23 mouse cellular contexts compared by ENCODE assay signal in genomic region chr2:160736466-160736865, GRCm38 (mm10). TPM values are rescaled to one million over a fixed set of nuclear protein-coding genes. Genes with fewer than 3 reads are reported as not detected.
DNase-seq lines count a peak whose midpoint lies in the region; ATAC-seq and TF ChIP-seq lines count a peak whose summit lies in the region.
"Had no signal": no experiment of that assay in that cellular context is flagged by ENCODE, and none has a peak within 500 bp of the region (broad histone marks: within the 10 kb centered on the region; RNA-seq: fewer than 3 reads in every experiment).

No protein-coding gene starts in this region.

- H3K4me1 ChIP-seq in heart, embryonic 15.5 days (replicated peaks), result peaks cover 89% of the 10 kb centered on the region
- peaks cover 86% of the 10 kb centered on the region for H3K4me1 ChIP-seq in heart, embryonic 12.5 days (replicated peaks)
- H3K4me1 ChIP-seq in E14TG2a.4 (replicated peaks; ENCODE audit: low read depth, low read length), result peaks cover 95% of the 10 kb centered on the region
- peaks cover 53% of the 10 kb centered on the region for H3K4me1 ChIP-seq in forebrain, embryonic 14.5 days (ENCODE audit: control insufficient read depth, insufficient read depth, low read length)

- WGBS in heart, embryonic 15.5 days, result 82% methylated on average over 3 of the region's 3 CpGs
- WGBS in heart, embryonic 12.5 days, result 93% methylated on average over 3 of the region's 3 CpGs
- WGBS in forebrain, embryonic 14.5 days, result 91% methylated on average over 3 of the region's 3 CpGs

- H3K27me3 ChIP-seq in heart, embryonic 15.5 days, result no peaks in the 10 kb centered on the region
- H3K27me3 ChIP-seq in heart, embryonic 12.5 days (replicated peaks), result no peaks in the 10 kb centered on the region
- no peaks in the 10 kb centered on the region for H3K27me3 ChIP-seq in E14TG2a.4 (ENCODE audit: insufficient read depth, low read length)
- no peaks in the 10 kb centered on the region for H3K27me3 ChIP-seq in forebrain, embryonic 14.5 days (replicated peaks; ENCODE audit: control insufficient read depth, insufficient read depth, low read length)
- H3K27me3 ChIP-seq: intestine, embryonic 15.5 days had no signal

- no peak overlapping the region for H3K9ac ChIP-seq in heart, embryonic 15.5 days
- no peak overlapping the region for H3K9ac ChIP-seq in heart, embryonic 12.5 days
- H3K9ac ChIP-seq in forebrain, embryonic 14.5 days (ENCODE audit: low read length), result no peak overlapping the region
- H3K9ac ChIP-seq: hindbrain, embryonic 14.5 days; intestine, embryonic 15.5 days had no signal

- H3K4me2 ChIP-seq in heart, embryonic 15.5 days, result no peak overlapping the region
- H3K4me2 ChIP-seq in heart, embryonic 12.5 days, result no peak overlapping the region
- H3K4me2 ChIP-seq in forebrain, embryonic 14.5 days (ENCODE audit: low read length), result no peak overlapping the region
- H3K4me2 ChIP-seq: hindbrain, embryonic 14.5 days; intestine, embryonic 15.5 days had no signal

- peak; percentile 87 for DNase-seq in heart, adult 11 months
- DNase-seq in heart, adult 18-20 months, result no peak
- peak; percentile 70 for DNase-seq in R1 (ENCODE audit: low read depth, low spot score)
- no peak for DNase-seq in left cerebral cortex, adult 9 months (ENCODE audit: low spot score in 2 of 2)
- DNase-seq in forebrain, embryonic 14.5 days (ENCODE audit: low spot score), result no peak
- DNase-seq: adrenal gland, adult 2 months; adrenal gland, postnatal 25 days; cerebellum, adult 2 months; cerebellum, postnatal 10 days; gastrocnemius, postnatal 14 days; kidney, adult 18-20 months had no signal

- no peaks in the 10 kb centered on the region for H3K9me3 ChIP-seq in heart, embryonic 15.5 days (replicated peaks)
- H3K9me3 ChIP-seq in heart, embryonic 12.5 days (replicated peaks), result no peaks in the 10 kb centered on the region
- no peaks in the 10 kb centered on the region for H3K9me3 ChIP-seq in E14TG2a.4 (ENCODE audit: low read length)
- H3K9me3 ChIP-seq in forebrain, embryonic 14.5 days (replicated peaks; ENCODE audit: control insufficient read depth, low read length), result no peaks in the 10 kb centered on the region
- H3K9me3 ChIP-seq: embryonic facial prominence, embryonic 10.5 days; forebrain, embryonic 10.5 days; G1E; hindbrain, embryonic 10.5 days; intestine, embryonic 15.5 days had no signal

- ATAC-seq in heart, embryonic 15.5 days (replicated peaks; ENCODE audit: insufficient number of reproducible peaks, insufficient read depth, low FRiP score, low read depth), result no peak
- no peak for ATAC-seq in heart, embryonic 12.5 days (ENCODE audit: insufficient number of reproducible peaks, low FRiP score)
- ATAC-seq in forebrain, embryonic 14.5 days, result no peak
- ATAC-seq: activated CD4-positive, CD25-positive, alpha-beta regulatory T cell, adult 4 months; forebrain, embryonic 16.5 days; intestine, embryonic 15.5 days had no signal

- H3K27ac ChIP-seq in heart, embryonic 15.5 days, result 0 out of 2 replicates have a peak overlapping the region, but pooled peaks have one; percentile 36
- no peak overlapping the region for H3K27ac ChIP-seq in heart, embryonic 12.5 days (ENCODE audit: poor library complexity, severe bottlenecking)
- H3K27ac ChIP-seq in forebrain, embryonic 14.5 days (ENCODE audit: low read depth, low read length), result no peak overlapping the region
- H3K27ac ChIP-seq: embryonic facial prominence, embryonic 10.5 days; forebrain, embryonic 10.5 days; hindbrain, embryonic 10.5 days; hindbrain, embryonic 14.5 days; intestine, embryonic 15.5 days had no signal

- H3K4me3 ChIP-seq in heart, embryonic 15.5 days, result no peak overlapping the region
- no peak overlapping the region for H3K4me3 ChIP-seq in heart, embryonic 12.5 days
- peak overlapping the region; percentile 37 for H3K4me3 ChIP-seq in E14TG2a.4 (replicated peaks; ENCODE audit: low read length)
- no peak overlapping the region for H3K4me3 ChIP-seq in forebrain, embryonic 14.5 days (ENCODE audit: low read depth, low read length)
- H3K4me3 ChIP-seq: embryonic facial prominence, embryonic 10.5 days; erythroblast, embryonic 14.5 days; forebrain, embryonic 10.5 days; hindbrain, embryonic 10.5 days; intestine, embryonic 15.5 days had no signal

- H3K36me3 ChIP-seq in heart, embryonic 15.5 days, result peaks cover 9% of the 10 kb centered on the region; the same call in 1 of the 2 replicates
- H3K36me3 ChIP-seq in heart, embryonic 12.5 days, result peaks cover 34% of the 10 kb centered on the region
- peaks cover 70% of the 10 kb centered on the region for H3K36me3 ChIP-seq in E14TG2a.4 (ENCODE audit: insufficient read depth, low read length)
- H3K36me3 ChIP-seq in forebrain, embryonic 14.5 days (ENCODE audit: control insufficient read depth, insufficient read depth, low read length), result peaks cover 38% of the 10 kb centered on the region

- no peak for TF ChIP-seq CTCF in E14TG2a.4 (conservative IDR thresholded peaks at IDR 0.05; ENCODE audit: low read length)

RNA-seq across cellular contexts. Expression of gene Plcg1, which starts 5.4 kb away (rescaled TPM):
- 10 to 100 TPM; 45.6 to 58.0 TPM for total RNA-seq in heart, adult 18-20 months (2021)
- polyA plus RNA-seq in heart, embryonic 15.5 days (2015; fragmentation: Nextera tagmentation; extraction: Ambion mirVana), result 25.3 and 32.7 TPM in 2 replicates
- 47.4 TPM in 2 replicates for polyA plus RNA-seq in heart, embryonic 12.5 days (2016; fragmentation: Nextera tagmentation; extraction: Ambion mirVana)
- 40.2 and 48.7 TPM in 2 replicates for polyA plus RNA-seq in forebrain, embryonic 14.5 days (2014; fragmentation: Nextera tagmentation; extraction: Ambion mirVana)

Comparison
In these comparisons a context has a peak if more than half of its experiments do, and no peak if none do; other contexts are left out.
1. DNase-seq: peak in heart, adult 11 months (single experiment) and R1 (single experiment); none in heart, adult 18-20 months (0 of 2), left cerebral cortex, adult 9 months (0 of 2) and forebrain, embryonic 14.5 days (single experiment).